Mouse (Mus musculus) embryonic facial prominence, embryonic 12.5 days (tissue): ENCODE data around the gene Cyb5r2. TPM values are rescaled to one million over a fixed set of nuclear protein-coding genes. Genes with fewer than 3 reads are reported as not detected.

Experiments
- ATAC-seq: fragments of 200-750 bp; cut with Nextera tagmentation; 2 replicates; pipeline ENCODE4 v1.8.0; 2017; ENCODE audit not compliant: insufficient number of reproducible peaks, insufficient read depth, low FRiP score, low TSS enrichment
- H3K27ac ChIP-seq: fragments of 300-500 bp; sonication (generic); 2 replicates; pipeline ENCODE4 v1.5.1; 2016; ENCODE audit warnings: mild to moderate bottlenecking
- H3K27me3 ChIP-seq: fragments of 300-500 bp; sonication (generic); 2 replicates; pipeline ENCODE4 v1.6.1; 2016; ENCODE audit warnings: mild to moderate bottlenecking, moderate library complexity
- H3K36me3 ChIP-seq: fragments of 300-500 bp; sonication (generic); 2 replicates; pipeline ENCODE4 v1.6.1; 2016; ENCODE audit warnings: mild to moderate bottlenecking
- H3K4me1 ChIP-seq: fragments of 300-500 bp; sonication (generic); 2 replicates; pipeline ENCODE4 v1.6.1; 2016
- H3K4me2 ChIP-seq: fragments of 300-500 bp; sonication (generic); replicated peaks from 2 replicates; pipeline ENCODE4 v1.6.1; 2016; ENCODE audit warnings: mild to moderate bottlenecking, moderate library complexity
- H3K4me3 ChIP-seq: fragments of 300-500 bp; sonication (generic); 2 replicates; pipeline ENCODE4 v1.5.1; 2016; ENCODE audit warnings: mild to moderate bottlenecking
- H3K9ac ChIP-seq: fragments of 300-500 bp; sonication (generic); 2 replicates; pipeline ENCODE4 v1.6.1; 2016; ENCODE audit warnings: mild to moderate bottlenecking, moderate library complexity
- H3K9me3 ChIP-seq: fragments of 300-500 bp; sonication (generic); 2 replicates; pipeline ENCODE4 v1.6.1; 2016; ENCODE audit warnings: mild to moderate bottlenecking, moderate library complexity
- WGBS: fragments of 180-500 bp; shearing (Covaris S2); methylation state at CpG from one replicate; pipeline ENCODE4 v1.1.7; 2016; 5-methylcytosine and 5-hydroxymethylcytosine counted together
- polyA plus RNA-seq: library from polyadenylated mRNA; unstranded; fragments of >200 nt; fragmentation: Nextera tagmentation; extraction: Ambion mirVana; gene quantifications from 2 replicates; pipeline ENCODE4 v1.2.1, GENCODE M21; 2016

Gene Cyb5r2
- 0.40 and 0.42 TPM in 2 replicates for polyA plus RNA-seq

DNA sequence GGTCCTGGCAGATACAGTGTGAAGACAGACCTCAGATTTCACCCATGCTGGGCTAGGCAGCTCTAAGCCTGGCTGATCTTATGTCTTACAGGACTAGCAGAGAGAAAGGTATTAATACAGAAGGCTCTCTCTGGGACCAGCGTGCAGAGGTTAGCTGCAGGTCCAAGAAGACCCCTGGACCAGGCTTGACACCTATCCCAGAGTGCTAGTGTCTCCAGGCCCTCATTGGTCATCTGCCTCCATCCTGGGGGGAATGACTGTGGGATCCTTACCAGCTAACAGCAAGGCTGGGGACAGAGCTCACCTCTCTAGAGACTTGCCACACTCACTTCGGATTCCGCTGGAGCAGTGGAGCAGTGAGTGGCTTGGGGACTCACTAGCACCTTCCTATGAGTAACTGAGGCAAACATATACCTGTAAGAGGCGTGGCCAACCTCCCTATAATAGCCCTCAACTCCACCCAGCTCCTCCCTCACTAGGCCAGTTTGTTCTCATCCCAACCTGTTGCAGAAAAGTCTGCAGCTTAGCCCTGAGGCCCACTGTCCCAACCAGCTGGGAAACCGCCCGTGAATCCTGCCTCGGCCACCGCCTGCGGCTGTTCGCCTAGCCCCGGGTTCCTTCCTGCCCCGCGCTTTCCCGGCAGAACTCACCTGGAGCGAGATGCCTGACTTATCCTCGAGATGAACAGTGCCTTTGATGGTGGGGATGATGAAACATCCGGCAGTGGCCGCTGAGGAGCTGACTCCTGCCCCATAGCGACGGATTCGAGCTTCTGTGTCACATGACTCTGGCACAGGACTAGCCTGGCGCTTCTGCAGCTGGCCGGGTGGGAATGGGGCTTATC lies at the start of gene Cyb5r2:
Cyb5r2 (minus strand) TSS at position 725 of the 844 bp plus-strand sequence.
- H3K4me2 ChIP-seq, result peak within 1 kb of the TSS; percentile 55
- no peaks in the 10 kb centered on the region for H3K36me3 ChIP-seq
- H3K27me3 ChIP-seq, result 0 out of 2 replicates have a peak, but pooled peaks cover 3% of the 10 kb centered on the region
- WGBS, result 9% methylated on average over 23 of the region's 23 CpGs
- peaks cover 6% of the 10 kb centered on the region; the same call in 1 of the 2 replicates for H3K4me1 ChIP-seq
- no peak within 1 kb of the TSS for H3K27ac ChIP-seq
- no peaks in the 10 kb centered on the region for H3K9me3 ChIP-seq
- H3K4me3 ChIP-seq, result peak within 1 kb of the TSS; percentile 28
- peak; percentile 58 for ATAC-seq
- H3K9ac ChIP-seq, result peak within 1 kb of the TSS; percentile 40; the same call in 1 of the 2 replicates

DNA sequence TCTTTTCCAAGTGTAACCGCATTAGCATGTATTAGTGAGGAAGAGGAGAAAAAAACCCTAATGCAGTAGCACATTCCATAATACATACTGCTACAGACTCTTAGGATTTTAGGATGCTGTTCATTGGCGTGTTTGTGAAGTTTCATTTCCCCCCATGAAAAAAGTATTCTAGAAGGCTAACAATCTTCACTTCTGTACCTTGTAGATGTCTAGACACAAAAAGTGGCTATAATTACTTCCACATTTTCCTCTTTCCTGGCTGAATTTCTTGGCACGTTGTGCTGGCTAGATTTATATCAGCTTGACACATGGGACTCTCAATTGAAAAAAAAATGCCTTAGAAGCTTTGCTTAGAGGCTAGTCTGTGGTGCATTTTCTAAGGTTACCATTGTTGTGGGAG lies 44.3 kb upstream of the Cyb5r2 start:
- 0 out of 2 replicates have a peak overlapping the region, but pooled peaks have one; percentile 23 for H3K27ac ChIP-seq
- peak; percentile 60; the same call in 1 of the 2 replicates for ATAC-seq
- no peaks in the 10 kb centered on the region for H3K9me3 ChIP-seq
- H3K36me3 ChIP-seq, result no peaks in the 10 kb centered on the region
- no peaks in the 10 kb centered on the region for H3K4me1 ChIP-seq
- no peak overlapping the region for H3K4me3 ChIP-seq
- no peak overlapping the region for H3K4me2 ChIP-seq
- H3K27me3 ChIP-seq, result no peaks in the 10 kb centered on the region
- WGBS, result 49% methylated on average over 3 of the region's 3 CpGs
- no peak overlapping the region for H3K9ac ChIP-seq

DNA sequence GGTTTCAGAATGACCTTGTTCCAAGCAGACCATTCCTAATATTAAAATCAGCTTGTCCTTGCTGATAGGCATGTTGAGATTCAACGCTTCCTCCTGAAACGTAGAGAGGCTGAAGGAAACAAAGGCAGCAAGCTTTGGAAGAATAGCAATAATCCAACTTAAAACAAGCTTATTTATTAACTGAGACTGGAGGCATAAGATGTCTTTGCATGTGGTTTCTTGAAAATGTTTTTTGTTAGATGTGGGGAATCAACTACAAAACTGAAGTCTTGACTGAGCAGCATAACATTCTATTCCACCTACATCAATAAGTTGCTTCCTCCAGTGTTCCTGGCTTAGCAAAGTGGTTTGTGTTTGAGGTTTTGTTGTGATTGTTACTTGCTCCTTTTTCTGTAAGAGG lies 43.3 kb upstream of the Cyb5r2 start, which contains the start of gene Ovch2:
Ovch2 (minus strand) TSS at position 101 of the 400 bp plus-strand sequence.
- no peaks in the 10 kb centered on the region for H3K9me3 ChIP-seq
- H3K36me3 ChIP-seq, result no peaks in the 10 kb centered on the region
- no peaks in the 10 kb centered on the region for H3K4me1 ChIP-seq
- H3K4me2 ChIP-seq, result no peak within 1 kb of the TSS
- 78% methylated on average over 2 of the region's 2 CpGs for WGBS
- H3K27me3 ChIP-seq, result no peaks in the 10 kb centered on the region
- ATAC-seq, result no peak
- no peak within 1 kb of the TSS for H3K4me3 ChIP-seq
- H3K27ac ChIP-seq, result no peak within 1 kb of the TSS
- no peak within 1 kb of the TSS for H3K9ac ChIP-seq

DNA sequence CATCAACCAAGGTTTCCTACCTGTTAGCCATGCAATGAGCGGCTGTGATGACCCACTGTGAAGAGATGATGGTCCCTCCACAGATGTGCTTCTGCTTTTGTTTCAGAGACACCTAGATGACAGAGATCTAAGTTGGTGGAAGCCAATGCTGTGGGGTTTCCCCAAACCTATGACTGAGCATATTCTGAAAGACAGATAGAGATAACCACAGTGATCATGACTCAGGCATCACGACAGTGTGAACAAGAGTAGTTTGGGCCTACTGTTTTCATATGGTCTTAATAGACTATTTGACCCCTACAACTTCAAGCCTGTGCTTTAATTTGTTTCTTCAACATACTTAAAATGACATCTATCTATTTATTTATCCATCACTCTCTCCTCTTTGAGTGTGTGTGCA lies 38.7 kb upstream of the Cyb5r2 start:
- Histone ChIP-seq H3K4me3 (no peak overlapping the region), H3K27ac (no peak overlapping the region), H3K9me3 (no peaks in the 10 kb centered on the region), H3K36me3 (no peaks in the 10 kb centered on the region), H3K4me2 (no peak overlapping the region), H3K27me3 (no peaks in the 10 kb centered on the region), H3K4me1 (no peaks in the 10 kb centered on the region), H3K9ac (no peak overlapping the region)
- 83% methylated on average over 2 of the region's 2 CpGs for WGBS
- ATAC-seq, result no peak

DNA sequence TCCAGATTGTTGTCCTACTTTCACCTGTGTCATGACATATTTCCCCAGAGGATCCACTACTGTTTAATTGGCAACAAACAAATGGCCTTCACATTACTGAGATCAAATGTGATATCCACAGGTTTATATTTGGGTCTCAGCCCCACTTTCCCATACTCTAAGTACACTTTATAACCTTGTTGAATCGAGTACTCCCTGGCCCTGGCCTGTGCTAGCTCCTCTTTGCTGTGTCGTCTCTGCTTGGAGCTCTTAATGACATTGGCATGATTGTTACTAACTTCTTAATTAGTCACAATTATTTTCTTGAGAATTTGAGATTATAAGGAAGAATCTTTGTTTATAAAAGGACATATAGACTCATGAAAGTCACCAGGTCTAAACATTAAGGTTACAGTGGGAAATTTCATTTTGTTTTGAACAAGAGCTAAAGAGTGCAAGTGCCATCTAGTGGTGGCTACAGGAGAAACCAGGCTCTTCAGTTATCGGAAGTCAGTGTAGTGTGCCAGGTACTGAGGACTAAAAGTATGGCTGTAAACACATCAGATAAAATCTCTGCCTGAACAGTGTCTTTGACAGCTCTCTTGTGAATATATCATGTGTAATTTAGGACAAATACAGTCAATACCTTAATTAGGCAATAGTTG lies 30.3 kb upstream of the Cyb5r2 start:
- no peaks in the 10 kb centered on the region for H3K4me1 ChIP-seq
- no peak overlapping the region for H3K27ac ChIP-seq
- no peak overlapping the region for H3K4me2 ChIP-seq
- H3K27me3 ChIP-seq, result no peaks in the 10 kb centered on the region
- H3K4me3 ChIP-seq, result no peak overlapping the region
- H3K36me3 ChIP-seq, result no peaks in the 10 kb centered on the region
- no peak overlapping the region for H3K9ac ChIP-seq
- no peak for ATAC-seq
- 60% methylated on average over 3 of the region's 3 CpGs for WGBS
- no peaks in the 10 kb centered on the region for H3K9me3 ChIP-seq

DNA sequence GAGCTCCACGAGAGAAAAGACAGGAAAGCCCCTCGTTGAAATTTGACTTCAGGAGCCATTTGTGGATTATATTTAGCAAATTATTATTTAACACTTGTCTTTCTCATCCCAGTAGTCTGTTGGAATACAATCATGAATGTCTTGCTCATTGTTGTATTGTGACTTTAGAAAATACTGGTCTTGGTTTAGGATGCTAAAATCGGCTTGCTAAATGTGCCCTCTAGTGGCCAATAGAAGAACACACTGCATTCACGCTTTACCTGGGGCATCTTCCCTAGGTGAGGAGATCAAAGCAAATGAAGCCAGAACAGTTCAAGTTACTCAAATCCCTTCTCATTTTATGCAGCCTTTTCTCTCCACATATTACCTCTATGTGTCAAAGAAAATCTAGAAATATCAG lies 21.8 kb upstream of the Cyb5r2 start:
- Histone ChIP-seq H3K27ac (no peak overlapping the region), H3K9me3 (no peaks in the 10 kb centered on the region), H3K27me3 (no peaks in the 10 kb centered on the region), H3K9ac (no peak overlapping the region), H3K36me3 (no peaks in the 10 kb centered on the region), H3K4me2 (no peak overlapping the region), H3K4me1 (no peaks in the 10 kb centered on the region), H3K4me3 (no peak overlapping the region)
- WGBS, result 42% methylated on average over 4 of the region's 4 CpGs
- no peak for ATAC-seq

DNA sequence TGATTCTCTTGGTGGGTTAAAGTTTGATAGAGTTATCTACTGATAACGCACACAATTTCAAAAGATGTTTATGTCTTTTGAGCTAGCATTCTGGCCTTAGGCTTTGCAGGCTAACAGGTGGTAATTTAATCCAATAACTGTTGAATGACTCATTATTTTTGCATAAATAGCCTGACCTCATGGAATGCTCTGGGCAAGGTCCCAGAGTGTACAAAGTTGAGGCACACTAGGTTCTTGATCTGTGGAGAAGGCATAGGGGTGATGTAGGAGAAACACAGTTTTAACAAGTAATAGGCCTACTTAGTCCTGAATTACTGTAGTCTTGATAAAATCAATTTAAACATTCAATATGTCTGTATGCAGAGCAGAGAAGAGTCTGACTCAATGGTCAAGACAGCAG lies 20.4 kb upstream of the Cyb5r2 start:
- Histone ChIP-seq H3K4me2 (no peak overlapping the region), H3K4me1 (no peaks in the 10 kb centered on the region), H3K9ac (no peak overlapping the region), H3K27me3 (no peaks in the 10 kb centered on the region), H3K4me3 (no peak overlapping the region), H3K9me3 (no peaks in the 10 kb centered on the region), H3K27ac (no peak overlapping the region), H3K36me3 (no peaks in the 10 kb centered on the region)
- no peak for ATAC-seq
- WGBS, result 74% methylated on average over 1 of the region's 1 CpGs

DNA sequence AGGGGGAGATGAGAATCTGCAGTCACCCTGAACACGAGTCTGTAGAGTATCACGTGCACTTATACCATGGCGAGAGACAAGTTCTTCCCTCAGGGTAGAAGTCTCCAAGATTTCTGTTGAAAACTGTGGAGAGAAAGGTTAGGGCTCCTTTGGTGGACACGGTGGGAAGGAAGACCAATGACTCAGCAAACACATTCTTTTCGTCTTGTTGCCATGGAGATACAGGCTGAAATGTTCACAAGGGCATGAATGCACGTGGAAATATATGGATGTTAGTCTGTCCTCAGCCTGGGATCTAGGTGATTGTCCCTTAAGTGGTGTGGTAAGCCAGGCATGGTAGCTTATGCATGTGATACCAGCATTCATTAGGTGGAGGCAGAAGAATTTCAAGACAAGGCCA lies 13.0 kb upstream of the Cyb5r2 start:
- no peak overlapping the region for H3K4me3 ChIP-seq
- no peak overlapping the region for H3K4me2 ChIP-seq
- H3K9me3 ChIP-seq, result no peaks in the 10 kb centered on the region
- no peaks in the 10 kb centered on the region for H3K27me3 ChIP-seq
- no peak overlapping the region for H3K9ac ChIP-seq
- 65% methylated on average over 6 of the region's 6 CpGs for WGBS
- ATAC-seq, result no peak
- no peaks in the 10 kb centered on the region for H3K4me1 ChIP-seq
- H3K36me3 ChIP-seq, result no peaks in the 10 kb centered on the region
- no peak overlapping the region for H3K27ac ChIP-seq

DNA sequence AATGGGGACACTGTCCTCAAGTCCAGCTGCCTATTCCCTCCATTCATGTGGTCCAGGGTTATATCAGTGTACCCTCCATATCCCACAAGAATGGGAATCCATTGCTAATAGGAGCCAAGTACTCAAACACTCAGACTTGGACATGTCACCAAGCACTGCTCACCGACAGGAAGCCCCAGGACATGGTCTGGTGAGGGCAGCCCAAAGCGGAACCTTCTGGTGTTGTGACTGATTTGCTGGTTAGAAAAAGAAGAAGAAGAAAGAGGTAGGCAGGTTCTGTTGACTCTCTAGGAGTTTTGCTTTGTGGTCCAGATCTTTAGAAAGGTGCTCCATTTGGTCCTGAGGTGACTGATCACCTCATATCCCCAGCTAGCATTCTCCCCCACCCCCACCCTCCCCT lies 1.1 kb downstream of the Cyb5r2 start:
- ATAC-seq, result no peak
- H3K36me3 ChIP-seq, result no peaks in the 10 kb centered on the region
- no peak overlapping the region for H3K27ac ChIP-seq
- H3K4me2 ChIP-seq, result no peak overlapping the region
- H3K9me3 ChIP-seq, result no peaks in the 10 kb centered on the region
- WGBS, result 89% methylated on average over 2 of the region's 2 CpGs
- H3K9ac ChIP-seq, result no peak overlapping the region
- H3K27me3 ChIP-seq, result 0 out of 2 replicates have a peak, but pooled peaks cover 3% of the 10 kb centered on the region
- H3K4me1 ChIP-seq, result peaks cover 6% of the 10 kb centered on the region; the same call in 1 of the 2 replicates
- H3K4me3 ChIP-seq, result no peak overlapping the region

DNA sequence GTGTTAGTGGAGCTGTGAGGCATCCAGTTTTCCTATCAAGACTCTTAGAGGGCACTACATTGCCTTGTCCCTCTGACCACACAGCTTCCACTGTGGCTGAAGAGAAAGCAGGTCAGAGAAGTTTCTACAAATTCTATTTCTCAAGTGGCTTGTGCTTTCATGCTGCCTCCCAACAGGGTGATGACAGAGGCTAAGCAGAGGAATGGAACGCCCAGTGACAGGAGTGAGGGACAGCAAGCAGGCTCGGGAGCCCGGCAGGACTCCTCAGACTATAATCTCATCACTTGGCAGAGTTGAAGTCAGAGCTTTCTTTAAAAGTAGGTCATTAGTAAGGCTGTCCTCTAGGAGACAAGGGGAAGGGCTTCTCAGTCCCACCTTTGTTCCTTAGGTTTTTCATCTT lies 1.9 kb downstream of the Cyb5r2 start:
- Histone ChIP-seq H3K4me3 (no peak overlapping the region), H3K9me3 (no peaks in the 10 kb centered on the region), H3K4me1 (peaks cover 6% of the 10 kb centered on the region; the same call in 1 of the 2 replicates), H3K4me2 (no peak overlapping the region), H3K9ac (no peak overlapping the region), H3K27me3 (0 out of 2 replicates have a peak, but pooled peaks cover 3% of the 10 kb centered on the region), H3K27ac (no peak overlapping the region), H3K36me3 (no peaks in the 10 kb centered on the region)
- 77% methylated on average over 3 of the region's 3 CpGs for WGBS
- no peak for ATAC-seq

DNA sequence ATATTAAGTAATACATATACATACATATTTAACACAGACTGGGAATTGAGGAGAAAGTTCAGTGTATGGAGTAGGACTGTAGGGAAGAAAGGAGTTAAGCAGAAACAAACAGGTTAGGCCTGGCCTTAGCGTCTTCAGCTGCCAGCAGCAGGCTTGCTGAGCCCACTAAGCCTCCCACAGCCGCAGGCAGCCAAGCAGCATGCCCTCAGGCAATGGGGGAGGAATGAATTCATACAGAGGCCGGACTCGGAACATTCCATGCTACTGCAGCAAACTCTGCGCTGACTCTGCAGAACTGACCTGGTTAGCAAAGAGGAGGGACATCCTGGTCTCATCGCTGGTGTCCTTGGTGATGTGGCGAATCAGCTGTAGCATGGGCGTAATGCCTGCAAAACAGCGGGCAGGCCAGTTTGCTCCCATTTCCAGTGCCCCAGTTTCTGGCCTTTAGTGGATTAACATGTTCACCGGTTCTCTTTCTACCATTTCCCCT lies 5.8 kb downstream of the Cyb5r2 start:
- no peak overlapping the region for H3K4me2 ChIP-seq
- H3K27ac ChIP-seq, result no peak overlapping the region
- no peak overlapping the region for H3K9ac ChIP-seq
- H3K4me1 ChIP-seq, result no peaks in the 10 kb centered on the region
- no peak overlapping the region for H3K4me3 ChIP-seq
- no peak for ATAC-seq
- H3K36me3 ChIP-seq, result no peaks in the 10 kb centered on the region
- 69% methylated on average over 10 of the region's 10 CpGs for WGBS
- no peaks in the 10 kb centered on the region for H3K9me3 ChIP-seq
- no peaks in the 10 kb centered on the region for H3K27me3 ChIP-seq

DNA sequence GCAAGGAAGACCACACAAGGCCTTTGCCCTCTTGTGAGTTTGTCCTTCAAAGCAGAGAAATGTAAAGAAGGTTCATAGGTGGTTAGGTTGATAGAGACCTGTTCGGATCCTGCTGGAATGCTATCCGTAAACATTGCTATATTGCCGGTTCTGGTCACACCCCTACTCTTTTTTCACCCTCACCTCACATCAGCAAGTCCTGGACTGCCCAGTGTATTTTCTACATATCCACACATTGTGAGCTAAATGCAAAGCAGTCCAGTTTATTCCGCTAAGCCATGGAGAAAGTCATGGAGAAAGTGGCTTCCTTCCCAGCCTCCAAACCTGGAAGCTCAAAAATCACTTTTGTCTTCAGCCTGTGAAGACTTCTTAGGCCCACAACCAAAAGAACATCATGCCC lies 8.1 kb downstream of the Cyb5r2 start:
- WGBS, result 90% methylated on average over 4 of the region's 4 CpGs
- no peak for ATAC-seq

More for the DNA sequence above, 8.1 kb downstream of the Cyb5r2 start:
- H3K27ac ChIP-seq, result no peak overlapping the region
- no peaks in the 10 kb centered on the region for H3K27me3 ChIP-seq
- H3K4me2 ChIP-seq, result no peak overlapping the region
- no peaks in the 10 kb centered on the region for H3K9me3 ChIP-seq
- no peaks in the 10 kb centered on the region for H3K4me1 ChIP-seq
- no peak overlapping the region for H3K9ac ChIP-seq
- peaks cover 17% of the 10 kb centered on the region; the same call in 1 of the 2 replicates for H3K36me3 ChIP-seq
- no peak overlapping the region for H3K4me3 ChIP-seq
